ENCODE assay signal across 9 mouse cellular contexts in the genomic region with DNA sequence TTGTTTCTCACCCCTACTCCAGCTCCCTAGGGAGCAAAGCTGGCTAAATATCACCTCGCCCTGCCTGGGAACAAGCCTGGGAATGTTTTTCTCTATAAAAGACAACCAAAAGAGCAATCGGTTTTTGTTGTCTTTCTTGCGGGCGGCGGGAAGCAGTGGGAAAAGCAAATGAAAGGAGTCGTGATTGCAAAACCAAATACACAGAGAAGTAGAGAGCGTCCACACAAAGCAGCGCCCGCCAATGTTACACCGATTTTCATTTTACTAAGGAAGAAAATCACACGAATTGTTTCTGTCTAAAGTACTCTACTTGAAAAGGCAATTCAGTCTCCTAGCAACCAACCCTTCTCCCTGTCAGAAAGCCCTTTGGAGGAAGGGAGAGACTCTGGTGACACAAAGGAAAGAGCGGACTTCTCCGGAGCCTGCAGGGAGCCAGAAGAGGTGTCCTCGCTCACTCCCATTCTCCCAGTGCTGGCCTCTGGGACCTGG. TPM values are rescaled to one million over a fixed set of nuclear protein-coding genes. Genes with fewer than 3 reads are reported as not detected.
DNase-seq lines count a peak whose midpoint lies in the region; ATAC-seq lines count a peak whose summit lies in the region.
"Had no signal": no experiment of that assay in that cellular context is flagged by ENCODE, and none has a peak within 500 bp of the region (broad histone marks: within the 10 kb centered on the region; RNA-seq: fewer than 3 reads in every experiment).

No protein-coding gene starts in this region.

- no peak overlapping the region; the same call in 1 of the 2 replicates for H3K27ac ChIP-seq in lung, embryonic 16.5 days (ENCODE audit: low read length)
- no peak overlapping the region for H3K27ac ChIP-seq in liver, embryonic 16.5 days (ENCODE audit: low read length)
- H3K27ac ChIP-seq in stomach, embryonic 16.5 days (ENCODE audit: low read length), result no peak overlapping the region
- H3K27ac ChIP-seq: macrophage had no signal

- peak; percentile 57; the same call in 1 of the 2 replicates for ATAC-seq in lung, embryonic 16.5 days (ENCODE audit: low read depth)
- no peak for ATAC-seq in liver, embryonic 16.5 days (ENCODE audit: low read depth)
- no peak for ATAC-seq in stomach, embryonic 16.5 days (ENCODE audit: insufficient read depth, low FRiP score)

- 10% methylated on average over 14 of the region's 14 CpGs for WGBS in lung, embryonic 16.5 days
- 29% methylated on average over 14 of the region's 14 CpGs for WGBS in liver, embryonic 16.5 days (ENCODE audit: insufficient replicate concordance)
- 14% methylated on average over 14 of the region's 14 CpGs for WGBS in stomach, embryonic 16.5 days

- peak overlapping the region; percentile 55 for H3K9ac ChIP-seq in lung, embryonic 16.5 days (ENCODE audit: low read length)
- no peak overlapping the region for H3K9ac ChIP-seq in liver, embryonic 16.5 days (ENCODE audit: low read depth, low read length)
- 0 out of 2 replicates have a peak overlapping the region, but pooled peaks have one; percentile 2 for H3K9ac ChIP-seq in stomach, embryonic 16.5 days (ENCODE audit: low read length)

- intact Hi-C loops in left cerebral cortex, postnatal 36 days (cut with DNase I), result no loop called here

- no peaks in the 10 kb centered on the region for H3K36me3 ChIP-seq in lung, embryonic 16.5 days (ENCODE audit: control insufficient read depth, insufficient read depth, low read length)
- no peaks in the 10 kb centered on the region for H3K36me3 ChIP-seq in liver, embryonic 16.5 days (ENCODE audit: control insufficient read depth, insufficient read depth)
- H3K36me3 ChIP-seq in stomach, embryonic 16.5 days (ENCODE audit: control insufficient read depth, insufficient read depth, low read length), result no peaks in the 10 kb centered on the region

- peak; percentile 23 for DNase-seq in adrenal gland, adult 2 months
- DNase-seq in adrenal gland, adult 18-20 months (ENCODE audit: low spot score in 2 of 2), result no peak
- no peak for DNase-seq in lung, postnatal 14 days
- DNase-seq in thymus, postnatal 25 days, result no peak
- DNase-seq in left cerebral cortex, postnatal 36 days (ENCODE audit: low spot score in 2 of 2), result no peak

- peaks cover 6% of the 10 kb centered on the region; the same call in 1 of the 2 replicates for H3K4me1 ChIP-seq in lung, embryonic 16.5 days (replicated peaks; ENCODE audit: control insufficient read depth, insufficient read depth, low read length)
- H3K4me1 ChIP-seq in liver, embryonic 16.5 days (ENCODE audit: control insufficient read depth, low read depth, low read length), result no peaks in the 10 kb centered on the region
- H3K4me1 ChIP-seq in stomach, embryonic 16.5 days (ENCODE audit: control insufficient read depth, insufficient read depth, low read length), result no peaks in the 10 kb centered on the region

- H3K4me2 ChIP-seq in lung, embryonic 16.5 days (ENCODE audit: low read depth, low read length), result peak overlapping the region; percentile 56
- peak overlapping the region; percentile 44 for H3K4me2 ChIP-seq in liver, embryonic 16.5 days (ENCODE audit: low read depth, low read length)
- H3K4me2 ChIP-seq in stomach, embryonic 16.5 days (ENCODE audit: low read depth, low read length), result peak overlapping the region; percentile 45

- no peaks in the 10 kb centered on the region for H3K9me3 ChIP-seq in lung, embryonic 16.5 days (ENCODE audit: control insufficient read depth, low read length)
- no peaks in the 10 kb centered on the region for H3K9me3 ChIP-seq in liver, embryonic 16.5 days (replicated peaks; ENCODE audit: control insufficient read depth, low read length)
- no peaks in the 10 kb centered on the region for H3K9me3 ChIP-seq in stomach, embryonic 16.5 days (replicated peaks; ENCODE audit: control insufficient read depth, low read length)

- no peaks in the 10 kb centered on the region for H3K27me3 ChIP-seq in lung, embryonic 16.5 days (ENCODE audit: control insufficient read depth, insufficient read depth, low read depth, low read length)
- H3K27me3 ChIP-seq in liver, embryonic 16.5 days (ENCODE audit: control insufficient read depth, insufficient read depth, low read depth, low read length), result no peaks in the 10 kb centered on the region
- no peaks in the 10 kb centered on the region for H3K27me3 ChIP-seq in stomach, embryonic 16.5 days (ENCODE audit: control insufficient read depth, insufficient read depth, low read length)

- peak overlapping the region; percentile 42 for H3K4me3 ChIP-seq in lung, embryonic 16.5 days (ENCODE audit: low read length)
- H3K4me3 ChIP-seq in liver, embryonic 16.5 days (ENCODE audit: low read depth, low read length), result no peak overlapping the region
- peak overlapping the region; percentile 20; the same call in 1 of the 2 replicates for H3K4me3 ChIP-seq in stomach, embryonic 16.5 days (replicated peaks; ENCODE audit: low read length)

RNA-seq across cellular contexts. Expression of gene Dchs2, which starts 29.2 kb away (rescaled TPM):
- total RNA-seq in adrenal gland, adult 2 months (2021), result under 1 TPM; 0.37 to 0.66 TPM
- polyA plus RNA-seq in adrenal gland, adult 2 months (2012; rRNA removed), result 0.03 and 0.06 TPM in 2 replicates
- total RNA-seq in adrenal gland, adult 18-20 months (2021), result under 1 TPM; 0.43 to 0.58 TPM
- polyA plus RNA-seq in lung, embryonic 16.5 days (2015; fragmentation: Nextera tagmentation; extraction: Ambion mirVana), result 0.09 and 0.21 TPM in 2 replicates
- 0.01 TPM in 1 of 2 replicates, not detected in the other for polyA plus RNA-seq in liver, embryonic 16.5 days (2015; fragmentation: Nextera tagmentation; extraction: Ambion mirVana)
- 0.45 and 0.62 TPM in 2 replicates for polyA plus RNA-seq in stomach, embryonic 16.5 days (2015; fragmentation: Nextera tagmentation; extraction: Ambion mirVana)
- 1 to 10 TPM; 2.0 to 4.5 TPM for total RNA-seq in left cerebral cortex, postnatal 36 days (2021)
- polyA plus RNA-seq: macrophage had no signal

RNA-seq across cellular contexts. Expression of gene Plrg1, which starts 43.3 kb away (rescaled TPM):
- total RNA-seq in adrenal gland, adult 2 months (2021), result 10 to 100 TPM; 49.0 to 50.2 TPM
- polyA plus RNA-seq in adrenal gland, adult 2 months (2012; rRNA removed), result 12.4 and 16.0 TPM in 2 replicates
- total RNA-seq in adrenal gland, adult 18-20 months (2021), result 10 to 100 TPM; 45.3 to 47.8 TPM
- polyA plus RNA-seq in lung, embryonic 16.5 days (2015; fragmentation: Nextera tagmentation; extraction: Ambion mirVana), result 94.8 and 99.0 TPM in 2 replicates
- 40.9 and 45.1 TPM in 2 replicates for polyA plus RNA-seq in liver, embryonic 16.5 days (2015; fragmentation: Nextera tagmentation; extraction: Ambion mirVana)
- polyA plus RNA-seq in stomach, embryonic 16.5 days (2015; fragmentation: Nextera tagmentation; extraction: Ambion mirVana), result 80.9 and 83.7 TPM in 2 replicates
- 10 to 100 TPM; 39.4 to 39.7 TPM for total RNA-seq in left cerebral cortex, postnatal 36 days (2021)

RNA-seq across cellular contexts. Expression of gene Fgb, which starts 48.9 kb away (rescaled TPM):
- 1 to 10 TPM in 1 of 2 experiments, under 1 TPM in 1; 0.28 to 5.6 TPM for total RNA-seq in adrenal gland, adult 2 months (2021)
- 0.11 TPM in 1 of 2 replicates, not detected in the other for polyA plus RNA-seq in adrenal gland, adult 2 months (2012; rRNA removed)
- under 1 TPM in 1 of 2 experiments, not detected in 1; 0.27 TPM for total RNA-seq in adrenal gland, adult 18-20 months (2021)
- 0.78 and 10.6 TPM in 2 replicates for polyA plus RNA-seq in lung, embryonic 16.5 days (2015; fragmentation: Nextera tagmentation; extraction: Ambion mirVana)
- 794 and 880 TPM in 2 replicates for polyA plus RNA-seq in liver, embryonic 16.5 days (2015; fragmentation: Nextera tagmentation; extraction: Ambion mirVana)
- 16.8 and 21.8 TPM in 2 replicates for polyA plus RNA-seq in stomach, embryonic 16.5 days (2015; fragmentation: Nextera tagmentation; extraction: Ambion mirVana)
- total RNA-seq in left cerebral cortex, postnatal 36 days (2021), result not detected
- polyA plus RNA-seq: macrophage had no signal

Comparison
In these comparisons a context has a peak if more than half of its experiments do, and no peak if none do; other contexts are left out.
1. RNA of gene Fgb, which starts 48.9 kb away (polyA plus RNA-seq): 794 to 880 TPM in liver, embryonic 16.5 days; 16.8 to 21.8 TPM in stomach, embryonic 16.5 days, 0.78 to 10.6 TPM in lung, embryonic 16.5 days and 0.11 TPM in adrenal gland, adult 2 months; every median in the first group is over 10 times any median in the second.
2. Peak in every context shown above with its lines, with median percentiles within 50 percentile points of each other: H3K4me2 ChIP-seq.